8 mouse cellular contexts compared by ENCODE assay signal in the genomic region with DNA sequence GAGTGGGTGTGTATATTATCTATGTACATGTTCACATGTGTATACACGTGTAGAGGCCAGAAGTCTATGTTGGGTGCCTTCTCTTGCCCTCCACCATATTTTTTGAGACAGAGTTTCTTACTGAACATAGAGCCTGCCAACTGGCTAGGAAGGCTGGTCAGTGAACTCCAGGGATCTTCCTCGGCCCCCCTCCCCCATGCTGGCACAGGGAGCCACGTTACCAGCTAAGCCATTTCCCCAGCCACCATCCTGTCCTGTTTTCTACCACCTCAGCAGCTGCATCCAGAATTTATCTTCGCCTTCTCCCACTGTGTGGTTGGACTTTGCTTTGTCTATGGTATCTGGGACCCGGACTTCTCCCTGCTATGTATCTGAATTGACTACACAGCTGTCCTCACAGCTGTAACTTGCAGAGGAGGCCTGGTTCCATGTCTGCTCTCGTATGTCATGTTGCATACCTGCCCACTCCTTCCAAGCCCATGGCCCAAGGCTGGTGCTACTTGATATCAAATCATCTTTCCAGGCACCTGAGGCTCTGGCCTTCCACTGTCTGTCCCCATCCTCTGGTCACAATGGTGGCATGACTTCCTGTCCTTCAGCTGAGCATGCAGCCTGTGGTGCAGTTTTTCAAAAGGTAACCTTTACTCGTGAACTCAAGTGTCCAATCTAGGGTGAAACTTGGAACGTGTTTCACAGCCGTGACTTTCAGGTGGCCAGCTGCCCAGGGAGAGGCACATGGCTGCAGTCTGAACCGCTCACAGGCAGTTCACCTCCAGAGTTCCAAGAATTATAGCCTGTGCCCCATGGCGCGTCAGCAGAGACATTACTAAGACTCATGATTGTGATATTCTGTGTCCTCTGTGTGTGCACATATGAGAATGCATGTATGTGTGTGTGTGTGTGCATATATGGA. TPM values are rescaled to one million over a fixed set of nuclear protein-coding genes. Genes with fewer than 3 reads are reported as not detected.
DNase-seq lines count a peak whose midpoint lies in the region; ATAC-seq and TF ChIP-seq lines count a peak whose summit lies in the region.

No protein-coding gene starts in this region.

- 59% methylated on average over 12 of the region's 12 CpGs for WGBS in heart, adult 2 months
- 87% methylated on average over 12 of the region's 12 CpGs for whole genome bisulfite sequencing in heart, embryonic 10.5 days
- 84% methylated on average over 12 of the region's 12 CpGs for WGBS in embryonic facial prominence, embryonic 10.5 days
- 74% methylated on average over 12 of the region's 12 CpGs for WGBS in limb, embryonic 11.5 days

- H3K9me3 ChIP-seq in heart, embryonic 10.5 days: no peaks in the 10 kb centered on the region
- H3K9me3 ChIP-seq in embryonic facial prominence, embryonic 10.5 days: no peaks in the 10 kb centered on the region
- H3K9me3 ChIP-seq in limb, embryonic 11.5 days (ENCODE audit: control insufficient read depth, low read length): no peaks in the 10 kb centered on the region

- H3K4me2 ChIP-seq in limb, embryonic 11.5 days (ENCODE audit: low read depth, severe bottlenecking): no peak overlapping the region

- intact Hi-C loops in heart, adult 2 months (cut with DNase I): no loop called here

- peaks cover 33% of the 10 kb centered on the region for H3K4me1 ChIP-seq in heart, adult 2 months (ENCODE audit: control insufficient read depth, insufficient read depth, low read length)
- H3K4me1 ChIP-seq in heart, embryonic 10.5 days: peaks cover 56% of the 10 kb centered on the region
- H3K4me1 ChIP-seq in embryonic facial prominence, embryonic 10.5 days: peaks cover 39% of the 10 kb centered on the region
- peaks cover 32% of the 10 kb centered on the region for H3K4me1 ChIP-seq in limb, embryonic 11.5 days (ENCODE audit: control insufficient read depth, insufficient read depth, low read length)

- ATAC-seq in limb, embryonic 11.5 days (ENCODE audit: insufficient number of reproducible peaks, low FRiP score, low TSS enrichment, low read depth): no peak

- H3K9ac ChIP-seq in heart, adult 2 months (ENCODE audit: low read depth, low read length): no peak overlapping the region
- H3K9ac ChIP-seq in limb, embryonic 11.5 days (ENCODE audit: low read length): no peak overlapping the region

- TF ChIP-seq EP300 in heart, adult 2 months (IDR thresholded peaks at IDR 0.05; ENCODE audit: insufficient read depth, low read depth, low read length): no peak

- TF ChIP-seq POLR2A in heart, adult 2 months (IDR thresholded peaks at IDR 0.05; ENCODE audit: insufficient read depth, low read depth, low read length): no peak

- DNase-seq in heart, adult 2 months: peak; percentile 60 to 70
- no peak for DNase-seq in heart, embryonic 10.5 days (ENCODE audit: low spot score)
- no peak for DNase-seq in embryonic facial prominence, embryonic 10.5 days (ENCODE audit: low spot score)
- DNase-seq in kidney, adult 11 months: peak; percentile 88
- DNase-seq in limb, embryonic 11.5 days (ENCODE audit: low spot score): no peak
- DNase-seq in B cell, adult 2 months: no peak
- no peak for DNase-seq in thymus, adult 18-20 months
- no peak for DNase-seq in layer of hippocampus, postnatal 25 days (ENCODE audit: extremely low spot score in 1 of 2, low spot score in 1 of 2)

- H3K36me3 ChIP-seq in heart, adult 2 months (ENCODE audit: control insufficient read depth, insufficient read depth, low read length): peaks cover 3% of the 10 kb centered on the region; the same call in 1 of the 2 replicates
- no peaks in the 10 kb centered on the region for H3K36me3 ChIP-seq in heart, embryonic 10.5 days
- H3K36me3 ChIP-seq in embryonic facial prominence, embryonic 10.5 days (replicated peaks): peaks cover 10% of the 10 kb centered on the region; the same call in 1 of the 2 replicates
- no peaks in the 10 kb centered on the region for H3K36me3 ChIP-seq in limb, embryonic 11.5 days (ENCODE audit: control insufficient read depth, insufficient read depth, low read length)

- H3K27me3 ChIP-seq in heart, adult 2 months (ENCODE audit: control insufficient read depth, insufficient read depth, low read length): no peaks in the 10 kb centered on the region
- no peaks in the 10 kb centered on the region; the same call in 1 of the 2 replicates for H3K27me3 ChIP-seq in heart, embryonic 10.5 days (ENCODE audit: insufficient read depth, poor library complexity, severe bottlenecking)
- no peaks in the 10 kb centered on the region for H3K27me3 ChIP-seq in embryonic facial prominence, embryonic 10.5 days (replicated peaks; ENCODE audit: low read depth, poor library complexity, severe bottlenecking)
- H3K27me3 ChIP-seq in limb, embryonic 11.5 days (ENCODE audit: control insufficient read depth, insufficient read depth, low read length): no peaks in the 10 kb centered on the region

- peak overlapping the region; percentile 59 for H3K27ac ChIP-seq in heart, adult 2 months
- H3K27ac ChIP-seq in heart, embryonic 10.5 days: no peak overlapping the region
- H3K27ac ChIP-seq in embryonic facial prominence, embryonic 10.5 days (replicated peaks): peak overlapping the region; percentile 30; the same call in 1 of the 2 replicates
- peak overlapping the region; percentile 77 for H3K27ac ChIP-seq in limb, embryonic 11.5 days (replicated peaks; ENCODE audit: low read depth, low read length)

- TF ChIP-seq CTCF in heart, adult 2 months (IDR thresholded peaks at IDR 0.05): no peak

- H3K4me3 ChIP-seq in heart, adult 2 months: no peak overlapping the region
- H3K4me3 ChIP-seq in heart, embryonic 10.5 days: no peak overlapping the region
- no peak overlapping the region for H3K4me3 ChIP-seq in embryonic facial prominence, embryonic 10.5 days
- no peak overlapping the region for H3K4me3 ChIP-seq in limb, embryonic 11.5 days (ENCODE audit: low read depth, low read length)

- peaks cover 5% of the 10 kb centered on the region; the same call in 1 of the 2 replicates for H3K79me2 ChIP-seq in heart, adult 2 months (replicated peaks; ENCODE audit: control insufficient read depth, insufficient read depth, low read length)

RNA-seq across cellular contexts. Expression of a gene that starts 18.8 kb away (rescaled TPM):
- 10 to 100 TPM; 63.7 to 67.9 TPM for total RNA-seq in heart, adult 2 months (2021)
- polyA plus RNA-seq in heart, adult 2 months (2012; rRNA removed): 26.6 and 35.4 TPM in 2 replicates
- polyA plus RNA-seq in heart, embryonic 10.5 days (2016; fragmentation: Nextera tagmentation; extraction: Ambion mirVana): 14.4 and 21.0 TPM in 2 replicates
- polyA plus RNA-seq in embryonic facial prominence, embryonic 10.5 days (2016; fragmentation: Nextera tagmentation; extraction: Ambion mirVana): 44.2 and 47.2 TPM in 2 replicates
- polyA plus RNA-seq in limb, embryonic 11.5 days (2014; fragmentation: Nextera tagmentation; extraction: Ambion mirVana): 48.4 and 52.2 TPM in 2 replicates
- total RNA-seq in layer of hippocampus, postnatal 25 days (2021): 10 to 100 TPM; 49.1 to 55.9 TPM

Comparison
In these comparisons a context has a peak if more than half of its experiments do, and no peak if none do; other contexts are left out.
1. DNase-seq: peak in heart, adult 2 months (2 of 2) and kidney, adult 11 months (single experiment); none in heart, embryonic 10.5 days (single experiment), embryonic facial prominence, embryonic 10.5 days (single experiment), limb, embryonic 11.5 days (single experiment), B cell, adult 2 months (0 of 2), thymus, adult 18-20 months (0 of 2) and layer of hippocampus, postnatal 25 days (0 of 2).